Mouse (Mus musculus): ENCODE measurements around the gene Mthfd1. TPM values are rescaled to one million over a fixed set of nuclear protein-coding genes. Genes with fewer than 3 reads are reported as not detected.
"Not testable (repeated sequence)": the region's sequence is repeated elsewhere in the genome, so short reads cannot be mapped to it uniquely, and the experiment has no call there.

Gene Mthfd1
- polyA plus RNA-seq (2017; shearing (Covaris generic)), result 10 to 100 TPM; 24.4 to 35.0 TPM

- ATAC-seq, result peak; percentile 95
Measured at GRCm38 (mm10) chr12:76254725-76255498, at the start of gene Mthfd1. Mthfd1 (plus strand) TSS chr12:76255298.

- no peak for ATAC-seq
Measured at GRCm38 (mm10) chr12:76209429-76209974, 45.6 kb upstream of the Mthfd1 start.

- no peak for ATAC-seq
Measured at GRCm38 (mm10) chr12:76215121-76215520, 40.0 kb upstream of the Mthfd1 start.

GRCm38 (mm10) chr12:76216716-76217115 is 38.4 kb upstream of the Mthfd1 start:
- ATAC-seq, result no peak

- not testable (repeated sequence) for ATAC-seq
Measured at GRCm38 (mm10) chr12:76222104-76222503, 33.0 kb upstream of the Mthfd1 start.

- no peak for ATAC-seq
Measured at GRCm38 (mm10) chr12:76230644-76231043, 24.5 kb upstream of the Mthfd1 start.

- ATAC-seq, result no peak
Measured at GRCm38 (mm10) chr12:76235253-76235652, 19.8 kb upstream of the Mthfd1 start.

GRCm38 (mm10) chr12:76239145-76239838 is 15.8 kb upstream of the Mthfd1 start:
- ATAC-seq, result no peak

GRCm38 (mm10) chr12:76239839-76240571 is 15.1 kb upstream of the Mthfd1 start:
- ATAC-seq, result no peak

- no peak for ATAC-seq
Measured at GRCm38 (mm10) chr12:76240670-76241069, 14.4 kb upstream of the Mthfd1 start.

- ATAC-seq, result no peak
Measured at GRCm38 (mm10) chr12:76241084-76241483, 14.0 kb upstream of the Mthfd1 start.

- ATAC-seq, result no peak
Measured at GRCm38 (mm10) chr12:76241833-76242232, 13.3 kb upstream of the Mthfd1 start.

GRCm38 (mm10) chr12:76244981-76245380 is 10.1 kb upstream of the Mthfd1 start:
- no peak for ATAC-seq

- ATAC-seq, result no peak
Measured at GRCm38 (mm10) chr12:76246646-76247045, 8.5 kb upstream of the Mthfd1 start, which contains the start of gene Tex21. Tex21 (minus strand) TSS chr12:76246746.

- ATAC-seq, result no peak
Measured at GRCm38 (mm10) chr12:76253090-76253489, 2.0 kb upstream of the Mthfd1 start.

- ATAC-seq, result no peak
Measured at GRCm38 (mm10) chr12:76253591-76253990, 1.5 kb upstream of the Mthfd1 start.

- ATAC-seq, result no peak
Measured at GRCm38 (mm10) chr12:76253991-76254390, 1.1 kb upstream of the Mthfd1 start.

GRCm38 (mm10) chr12:76255499-76255875 is 389 bp downstream of the Mthfd1 start:
- no peak for ATAC-seq

GRCm38 (mm10) chr12:76256114-76256843 is 1.2 kb downstream of the Mthfd1 start:
- no peak for ATAC-seq

GRCm38 (mm10) chr12:76260673-76261072 is 5.6 kb downstream of the Mthfd1 start:
- ATAC-seq, result no peak

GRCm38 (mm10) chr12:76261556-76261955 is 6.5 kb downstream of the Mthfd1 start:
- no peak for ATAC-seq

- no peak for ATAC-seq
Measured at GRCm38 (mm10) chr12:76262918-76263317, 7.8 kb downstream of the Mthfd1 start.

All from activated CD4-positive, CD25-positive, alpha-beta regulatory T cell, adult 4 months (primary cell).